Mouse (Mus musculus): ENCODE results near the gene Skap2. TPM values are rescaled to one million over a fixed set of nuclear protein-coding genes. Genes with fewer than 3 reads are reported as not detected.

Gene Skap2
- polyA plus RNA-seq, 1 experiment from 2014 or later: 5.8 TPM

DNA sequence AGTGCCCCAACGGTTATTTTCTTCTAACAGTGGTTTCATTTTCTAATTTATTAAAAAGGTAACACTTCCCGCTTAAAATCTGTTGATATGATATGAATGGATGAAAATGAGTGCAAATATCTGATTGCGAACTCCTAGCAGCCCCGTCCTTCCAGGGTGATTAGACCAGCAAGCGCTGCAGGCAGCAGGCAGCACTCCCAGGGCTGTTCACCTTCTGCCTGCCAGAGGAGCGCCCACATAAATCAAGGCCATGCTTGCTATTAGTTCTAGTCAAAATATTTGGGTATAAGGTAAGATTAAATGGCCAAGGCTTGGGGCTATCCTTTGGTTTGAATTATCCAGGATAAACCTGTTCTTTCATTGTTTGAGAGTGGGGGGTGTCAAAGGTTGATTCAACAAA is 3.0 kb downstream of the Skap2 start:
- WGBS: 67% methylated on average over 6 of the region's 6 CpGs

DNA sequence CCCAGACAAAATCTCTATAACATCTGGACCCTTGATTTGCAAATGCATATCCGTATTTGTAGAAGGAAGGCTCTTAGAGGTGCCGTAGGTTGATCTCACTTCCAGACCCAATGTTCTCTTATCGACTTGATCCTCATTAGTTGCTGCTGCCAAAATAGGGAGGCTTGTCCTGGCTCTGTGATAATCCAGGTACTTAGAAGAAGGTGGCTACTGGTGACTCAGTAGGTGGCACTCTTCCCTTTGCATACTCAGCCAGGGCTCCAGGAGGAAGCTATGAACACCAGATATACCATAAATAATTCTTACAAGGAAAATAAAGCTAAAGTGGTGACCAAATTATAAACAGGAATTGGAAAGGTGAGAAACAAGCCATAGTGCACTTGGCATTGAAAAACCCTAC is 3.6 kb downstream of the Skap2 start:
- H3K36me3 ChIP-seq (ENCODE audit: control insufficient read depth, insufficient read depth, low read length): no peaks in the 10 kb centered on the region
- peaks cover 84% of the 10 kb centered on the region for H3K27me3 ChIP-seq (ENCODE audit: control insufficient read depth, insufficient read depth, low read length)
- no peak overlapping the region for H3K9ac ChIP-seq (replicated peaks; ENCODE audit: low read length)
- no peaks in the 10 kb centered on the region for H3K9me3 ChIP-seq (ENCODE audit: control insufficient read depth, low read length)
- no peak overlapping the region for H3K4me3 ChIP-seq (replicated peaks; ENCODE audit: low read depth, low read length)
- H3K4me1 ChIP-seq (ENCODE audit: control insufficient read depth, insufficient read depth, low read length): no peaks in the 10 kb centered on the region; the same call in 1 of the 2 replicates
- DNase-seq (peak; percentile 33), ATAC-seq (ENCODE audit: low FRiP score, low TSS enrichment) (no peak)
- H3K27ac ChIP-seq (replicated peaks; ENCODE audit: low read depth, low read length): no peak overlapping the region
- H3K4me2 ChIP-seq (ENCODE audit: low read length): no peak overlapping the region
- WGBS: 56% methylated on average over 3 of the region's 3 CpGs

More for the DNA sequence above, 3.0 kb downstream of the Skap2 start:
- no peak overlapping the region for H3K9ac ChIP-seq (replicated peaks; ENCODE audit: low read length)
- H3K4me3 ChIP-seq (replicated peaks; ENCODE audit: low read depth, low read length): no peak overlapping the region
- no peaks in the 10 kb centered on the region for H3K36me3 ChIP-seq (ENCODE audit: control insufficient read depth, insufficient read depth, low read length)
- no peak overlapping the region for H3K27ac ChIP-seq (replicated peaks; ENCODE audit: low read depth, low read length)
- no peaks in the 10 kb centered on the region for H3K9me3 ChIP-seq (ENCODE audit: control insufficient read depth, low read length)
- ATAC-seq (ENCODE audit: low FRiP score, low TSS enrichment) (no peak), DNase-seq (no peak)
- no peak overlapping the region for H3K4me2 ChIP-seq (ENCODE audit: low read length)
- no peaks in the 10 kb centered on the region; the same call in 1 of the 2 replicates for H3K4me1 ChIP-seq (ENCODE audit: control insufficient read depth, insufficient read depth, low read length)
- peaks cover 81% of the 10 kb centered on the region for H3K27me3 ChIP-seq (ENCODE audit: control insufficient read depth, insufficient read depth, low read length)

DNA sequence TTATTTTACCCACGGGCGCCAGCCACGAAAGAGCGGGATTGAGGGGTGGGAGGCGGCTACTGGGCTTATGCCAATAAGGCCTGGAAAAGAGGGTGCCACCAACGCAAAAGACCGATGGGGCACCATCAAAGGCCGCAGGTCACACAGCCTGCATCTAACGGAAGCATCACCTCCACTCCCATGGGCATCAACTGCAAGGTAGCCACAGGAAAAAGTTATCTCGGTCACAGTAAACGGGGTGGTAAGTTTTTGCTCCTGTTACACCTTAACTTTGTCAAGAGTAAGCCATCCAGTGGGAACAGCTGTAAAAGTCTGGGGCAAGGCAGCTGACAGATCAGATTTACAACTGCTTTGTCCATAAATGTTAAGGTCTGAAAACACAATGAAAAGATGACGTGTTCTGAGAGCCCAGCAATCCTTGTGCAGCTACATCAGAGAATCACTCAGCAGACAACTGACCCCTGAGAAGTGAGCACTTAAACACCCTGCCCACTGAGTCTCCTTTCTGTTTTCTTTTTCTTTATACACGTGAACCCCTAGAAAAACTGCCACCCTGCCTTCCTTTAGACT is 5.6 kb downstream of the Skap2 start:
- Histone ChIP-seq H3K36me3 (ENCODE audit: control insufficient read depth, insufficient read depth, low read length) (no peaks in the 10 kb centered on the region), H3K9me3 (ENCODE audit: control insufficient read depth, low read length) (no peaks in the 10 kb centered on the region), H3K4me1 (ENCODE audit: control insufficient read depth, insufficient read depth, low read length) (no peaks in the 10 kb centered on the region; the same call in 1 of the 2 replicates), H3K27ac (replicated peaks; ENCODE audit: low read depth, low read length) (no peak overlapping the region), H3K9ac (replicated peaks; ENCODE audit: low read length) (no peak overlapping the region), H3K4me2 (ENCODE audit: low read length) (no peak overlapping the region), H3K27me3 (ENCODE audit: control insufficient read depth, insufficient read depth, low read length) (peaks cover 88% of the 10 kb centered on the region), H3K4me3 (replicated peaks; ENCODE audit: low read depth, low read length) (no peak overlapping the region)
- 2% methylated on average over 13 of the region's 13 CpGs for WGBS
- DNase-seq (no peak), ATAC-seq (ENCODE audit: low FRiP score, low TSS enrichment) (no peak)

DNA sequence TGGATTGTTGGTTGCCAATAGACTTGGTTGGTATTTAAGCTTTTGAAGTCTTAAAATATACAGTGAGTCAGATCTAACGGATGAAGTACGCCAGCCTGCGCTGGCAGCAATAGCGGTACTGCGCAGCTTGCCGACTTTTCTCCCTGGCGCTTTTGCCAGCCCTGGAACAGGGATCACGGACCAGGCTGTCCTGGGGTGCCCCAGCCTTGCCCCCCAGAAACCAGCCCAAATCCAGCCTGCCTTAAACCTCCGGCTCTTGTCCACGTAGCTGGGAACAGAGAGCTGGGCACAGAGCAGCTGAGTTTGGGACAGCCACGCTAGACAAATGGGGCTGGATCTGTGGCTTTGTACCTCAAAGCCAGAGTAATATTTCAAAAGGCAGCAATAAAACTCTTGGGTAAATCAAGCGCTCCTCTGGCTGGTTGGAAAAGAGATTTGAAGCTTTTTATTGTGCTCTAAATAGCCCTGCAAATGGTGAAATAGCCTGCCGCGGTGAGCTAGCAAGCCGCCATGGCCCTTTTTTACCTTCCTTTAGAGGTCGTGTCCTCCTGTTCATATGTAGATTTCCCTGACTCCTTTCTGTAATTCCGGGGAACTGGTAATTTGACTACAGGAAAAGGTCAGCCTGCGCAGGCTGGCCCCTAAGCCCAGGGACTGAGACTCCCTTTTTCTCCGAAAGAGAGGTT is 6.2 kb downstream of the Skap2 start:
- no peak for ATAC-seq (ENCODE audit: low FRiP score, low TSS enrichment)
- no peak overlapping the region for H3K9ac ChIP-seq (replicated peaks; ENCODE audit: low read length)
- H3K27ac ChIP-seq (replicated peaks; ENCODE audit: low read depth, low read length): no peak overlapping the region
- H3K4me2 ChIP-seq (ENCODE audit: low read length): no peak overlapping the region
- peak; percentile 43 for DNase-seq
- no peak overlapping the region for H3K4me3 ChIP-seq (replicated peaks; ENCODE audit: low read depth, low read length)
- H3K27me3 ChIP-seq (ENCODE audit: control insufficient read depth, insufficient read depth, low read length): peaks cover 88% of the 10 kb centered on the region
- H3K9me3 ChIP-seq (ENCODE audit: control insufficient read depth, low read length): no peaks in the 10 kb centered on the region
- H3K4me1 ChIP-seq (ENCODE audit: control insufficient read depth, insufficient read depth, low read length): no peaks in the 10 kb centered on the region
- H3K36me3 ChIP-seq (ENCODE audit: control insufficient read depth, insufficient read depth, low read length): no peaks in the 10 kb centered on the region
- under 1% methylated on average over 19 of the region's 19 CpGs for WGBS

DNA sequence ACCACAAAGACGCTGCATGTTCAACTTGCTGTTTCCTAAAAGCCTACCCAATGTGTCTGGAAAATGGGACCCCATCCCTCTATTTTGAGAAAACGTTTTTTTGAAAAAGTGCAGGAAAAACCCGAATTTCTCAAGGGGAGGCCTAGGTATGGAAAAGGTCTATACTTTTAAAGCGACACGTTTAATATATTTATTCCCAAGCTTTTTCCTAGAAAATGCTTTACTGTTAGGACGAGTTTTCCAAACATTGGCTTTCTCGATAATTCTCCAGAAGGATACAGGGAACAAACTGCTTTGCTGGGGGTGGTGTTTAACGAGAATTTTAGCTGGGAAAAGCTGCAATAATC is 6.8 kb downstream of the Skap2 start:
- Histone ChIP-seq H3K36me3 (ENCODE audit: control insufficient read depth, insufficient read depth, low read length) (no peaks in the 10 kb centered on the region), H3K27me3 (ENCODE audit: control insufficient read depth, insufficient read depth, low read length) (peaks cover 88% of the 10 kb centered on the region), H3K9me3 (ENCODE audit: control insufficient read depth, low read length) (no peaks in the 10 kb centered on the region), H3K4me2 (ENCODE audit: low read length) (no peak overlapping the region), H3K4me3 (replicated peaks; ENCODE audit: low read depth, low read length) (no peak overlapping the region), H3K27ac (replicated peaks; ENCODE audit: low read depth, low read length) (no peak overlapping the region), H3K9ac (replicated peaks; ENCODE audit: low read length) (no peak overlapping the region), H3K4me1 (ENCODE audit: control insufficient read depth, insufficient read depth, low read length) (no peaks in the 10 kb centered on the region)
- DNase-seq (peak; percentile 61), ATAC-seq (ENCODE audit: low FRiP score, low TSS enrichment) (no peak)
- 6% methylated on average over 8 of the region's 8 CpGs for WGBS

DNA sequence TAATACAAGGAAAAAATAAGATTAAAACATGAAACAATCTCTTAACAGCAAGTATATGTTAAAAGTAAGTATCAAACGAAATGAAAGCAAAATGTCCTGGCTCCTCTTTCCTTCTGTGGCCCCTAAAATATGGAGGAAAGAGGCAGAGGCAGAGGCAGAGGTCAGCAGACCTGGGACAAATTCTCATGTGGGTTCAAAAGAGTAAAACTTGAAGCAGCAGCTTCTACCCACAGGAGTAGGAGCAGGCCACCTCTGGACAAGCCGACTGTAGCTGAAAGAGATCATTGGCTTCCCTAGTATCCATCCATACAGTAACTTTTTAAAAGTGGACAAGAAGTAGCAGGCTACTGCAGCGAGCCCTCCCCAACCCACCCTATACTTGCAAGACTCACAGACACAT is 7.4 kb downstream of the Skap2 start:
- H3K27me3 ChIP-seq (ENCODE audit: control insufficient read depth, insufficient read depth, low read length): peaks cover 85% of the 10 kb centered on the region
- H3K4me1 ChIP-seq (ENCODE audit: control insufficient read depth, insufficient read depth, low read length): no peaks in the 10 kb centered on the region
- H3K9ac ChIP-seq (replicated peaks; ENCODE audit: low read length): no peak overlapping the region
- no peak overlapping the region for H3K27ac ChIP-seq (replicated peaks; ENCODE audit: low read depth, low read length)
- no peaks in the 10 kb centered on the region for H3K9me3 ChIP-seq (ENCODE audit: control insufficient read depth, low read length)
- H3K4me3 ChIP-seq (replicated peaks; ENCODE audit: low read depth, low read length): no peak overlapping the region
- no peak overlapping the region for H3K4me2 ChIP-seq (ENCODE audit: low read length)
- H3K36me3 ChIP-seq (ENCODE audit: control insufficient read depth, insufficient read depth, low read length): no peaks in the 10 kb centered on the region
- ATAC-seq (ENCODE audit: low FRiP score, low TSS enrichment): no peak
- DNase-seq: no peak
- WGBS: 40% methylated on average over 3 of the region's 3 CpGs

DNA sequence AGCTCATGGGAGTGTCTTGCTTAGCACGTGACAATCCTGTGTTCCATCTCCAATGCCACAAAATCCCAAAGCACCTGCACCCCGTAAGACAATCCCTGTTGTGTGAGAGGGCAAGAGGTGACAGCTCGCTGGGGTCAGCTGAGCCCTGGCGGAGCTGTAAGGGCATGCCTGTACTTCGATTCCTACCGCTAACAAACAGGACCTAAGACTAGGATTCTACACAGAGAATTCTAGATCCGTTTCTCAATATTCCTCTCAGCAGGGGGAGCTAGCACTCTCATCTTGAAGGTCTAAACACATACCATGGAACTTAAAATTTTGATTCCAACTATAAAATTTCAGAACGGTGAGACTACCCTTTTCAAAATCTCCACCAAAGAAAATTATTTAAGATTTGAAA is 9.7 kb downstream of the Skap2 start:
- Histone ChIP-seq H3K4me3 (replicated peaks; ENCODE audit: low read depth, low read length) (no peak overlapping the region), H3K27me3 (ENCODE audit: control insufficient read depth, insufficient read depth, low read length) (peaks cover 80% of the 10 kb centered on the region), H3K4me1 (ENCODE audit: control insufficient read depth, insufficient read depth, low read length) (no peaks in the 10 kb centered on the region), H3K27ac (replicated peaks; ENCODE audit: low read depth, low read length) (no peak overlapping the region), H3K9me3 (ENCODE audit: control insufficient read depth, low read length) (no peaks in the 10 kb centered on the region), H3K4me2 (ENCODE audit: low read length) (no peak overlapping the region), H3K36me3 (ENCODE audit: control insufficient read depth, insufficient read depth, low read length) (no peaks in the 10 kb centered on the region), H3K9ac (replicated peaks; ENCODE audit: low read length) (no peak overlapping the region)
- no peak for ATAC-seq (ENCODE audit: low FRiP score, low TSS enrichment)
- peak; percentile 85 for DNase-seq
- WGBS: 37% methylated on average over 8 of the region's 8 CpGs

DNA sequence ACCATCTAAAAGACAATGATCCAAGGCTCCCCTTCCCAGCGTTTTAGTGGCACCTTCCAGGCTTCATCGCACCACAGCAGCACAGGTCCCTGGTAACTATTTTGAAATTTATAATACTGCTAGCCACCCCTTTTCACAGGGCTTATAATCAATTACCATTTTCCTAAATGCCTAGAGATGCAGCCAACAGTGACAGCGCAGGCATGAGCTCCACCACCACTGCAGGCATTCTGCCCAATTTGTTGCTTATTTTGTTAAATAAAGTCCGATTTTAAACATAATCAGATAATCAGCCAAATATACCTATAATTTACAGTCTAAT is 13.2 kb downstream of the Skap2 start:
- no peaks in the 10 kb centered on the region for H3K9me3 ChIP-seq (ENCODE audit: control insufficient read depth, low read length)
- H3K4me3 ChIP-seq (replicated peaks; ENCODE audit: low read depth, low read length): no peak overlapping the region
- H3K9ac ChIP-seq (replicated peaks; ENCODE audit: low read length): no peak overlapping the region
- ATAC-seq (ENCODE audit: low FRiP score, low TSS enrichment): no peak
- H3K27ac ChIP-seq (replicated peaks; ENCODE audit: low read depth, low read length): no peak overlapping the region
- peaks cover 51% of the 10 kb centered on the region for H3K27me3 ChIP-seq (ENCODE audit: control insufficient read depth, insufficient read depth, low read length)
- H3K4me1 ChIP-seq (ENCODE audit: control insufficient read depth, insufficient read depth, low read length): no peaks in the 10 kb centered on the region
- 83% methylated on average over 4 of the region's 4 CpGs for WGBS
- H3K4me2 ChIP-seq (ENCODE audit: low read length): no peak overlapping the region
- no peak for DNase-seq
- H3K36me3 ChIP-seq (ENCODE audit: control insufficient read depth, insufficient read depth, low read length): no peaks in the 10 kb centered on the region

DNA sequence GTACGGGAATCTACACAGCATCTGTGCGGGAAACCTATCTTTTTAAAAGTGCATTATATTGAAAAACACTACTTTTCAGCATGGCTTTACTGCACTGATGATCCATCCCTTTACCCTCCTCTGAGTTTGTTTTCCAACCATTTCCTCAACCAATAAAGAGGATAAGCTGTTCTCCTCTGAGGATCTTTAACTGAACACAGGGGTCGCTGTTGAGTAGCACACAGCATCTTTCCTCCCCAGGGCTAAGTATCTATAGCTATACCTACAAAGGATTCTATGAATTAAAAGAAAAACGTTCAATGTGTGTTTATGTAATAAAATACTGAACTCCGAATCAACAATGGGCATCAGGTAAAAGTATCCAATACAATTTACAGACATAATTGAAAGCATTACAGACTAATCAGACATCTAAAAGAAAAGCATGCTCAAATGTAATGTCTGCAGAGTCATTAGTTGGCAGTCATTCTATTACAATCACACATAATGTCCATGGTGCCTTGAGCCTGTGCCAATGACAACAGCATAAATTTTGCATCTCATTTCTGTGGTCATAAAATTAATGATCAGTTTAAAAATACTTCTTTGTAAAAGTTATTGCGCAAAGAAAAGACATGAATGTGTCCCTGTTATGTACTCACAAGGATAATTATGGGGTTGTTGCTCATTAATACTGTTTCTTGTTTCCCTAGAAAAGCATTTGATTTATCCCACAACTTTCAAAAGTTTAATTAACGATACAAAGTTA is 13.8 kb downstream of the Skap2 start:
- H3K9ac ChIP-seq (replicated peaks; ENCODE audit: low read length): no peak overlapping the region
- no peaks in the 10 kb centered on the region for H3K36me3 ChIP-seq (ENCODE audit: control insufficient read depth, insufficient read depth, low read length)
- ATAC-seq (ENCODE audit: low FRiP score, low TSS enrichment) (no peak), DNase-seq (peak; percentile 39)
- H3K27me3 ChIP-seq (ENCODE audit: control insufficient read depth, insufficient read depth, low read length): peaks cover 46% of the 10 kb centered on the region
- H3K4me2 ChIP-seq (ENCODE audit: low read length): no peak overlapping the region
- no peak overlapping the region for H3K27ac ChIP-seq (replicated peaks; ENCODE audit: low read depth, low read length)
- no peaks in the 10 kb centered on the region for H3K9me3 ChIP-seq (ENCODE audit: control insufficient read depth, low read length)
- no peaks in the 10 kb centered on the region for H3K4me1 ChIP-seq (ENCODE audit: control insufficient read depth, insufficient read depth, low read length)
- H3K4me3 ChIP-seq (replicated peaks; ENCODE audit: low read depth, low read length): no peak overlapping the region
- WGBS: 54% methylated on average over 7 of the region's 7 CpGs
